Mouse (Mus musculus): ENCODE results near the gene Ntrk2.

GRCm38 (mm10) chr13:58896254-58896910 is 90.0 kb downstream of the Ntrk2 start:
- TF ChIP-seq CTCF (IDR thresholded peaks at IDR 0.05 in 2 of 3, conservative IDR thresholded peaks at IDR 0.05 in 1 of 3; ENCODE audit: control insufficient read depth in 1 of 3, insufficient read depth in 1 of 3, low read depth in 2 of 3, low read length in 3 of 3, poor library complexity in 1 of 3, severe bottlenecking in 1 of 3) (no peak), ELF1 (IDR thresholded peaks at IDR 0.05; ENCODE audit: low read depth, low read length) (no peak), UBTF (IDR thresholded peaks at IDR 0.05; ENCODE audit: borderline replicate concordance, insufficient read depth, low read depth, low read length) (no peak), MAX (IDR thresholded peaks at IDR 0.05; ENCODE audit: low read length) (no peak), EP300 (IDR thresholded peaks at IDR 0.05; ENCODE audit: low read depth in 1 of 2, low read length in 2 of 2) (no peak), ZMIZ1 (IDR thresholded peaks at IDR 0.05; ENCODE audit: low read depth, low read length) (no peak), TBP (IDR thresholded peaks at IDR 0.05; ENCODE audit: low read depth, low read length) (no peak), ZC3H11A (IDR thresholded peaks at IDR 0.05; ENCODE audit: low read depth, low read length) (no peak), KAT2A (conservative IDR thresholded peaks at IDR 0.05; ENCODE audit: low read depth, low read length) (no peak), ZNF384 (IDR thresholded peaks at IDR 0.05; ENCODE audit: low read depth, low read length) (no peak), GATA1 (IDR thresholded peaks at IDR 0.05; ENCODE audit: low read depth, low read length) (no peak), POLR2AphosphoS5 (IDR thresholded peaks at IDR 0.05; ENCODE audit: borderline replicate concordance, low read depth, low read length) (no peak)
